Mouse (Mus musculus) cerebellum, adult 11-12 months (tissue): ENCODE results near the gene Nol12.

Source experiments
- DNase-seq: peaks from one replicate; pipeline ENCODE4 v3.0.0; 2022

Nol12 gene

DNA sequence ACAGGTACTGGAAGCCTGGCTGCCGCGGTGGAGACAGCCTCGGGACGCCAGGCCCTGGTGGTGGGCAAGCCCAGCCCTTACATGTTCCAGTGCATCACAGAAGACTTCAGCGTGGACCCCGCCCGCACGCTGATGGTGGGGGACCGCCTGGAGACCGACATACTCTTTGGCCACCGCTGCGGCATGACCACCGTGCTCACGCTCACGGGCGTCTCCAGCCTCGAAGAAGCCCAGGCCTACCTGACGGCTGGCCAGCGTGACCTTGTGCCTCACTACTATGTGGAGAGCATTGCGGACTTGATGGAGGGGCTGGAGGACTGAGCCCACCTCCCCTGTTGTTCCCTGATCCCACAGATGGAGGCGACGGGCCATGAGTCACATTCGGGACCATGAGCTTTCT is 16.6 kb upstream of the Nol12 start:
- peak; percentile 60 for DNase-seq

DNA sequence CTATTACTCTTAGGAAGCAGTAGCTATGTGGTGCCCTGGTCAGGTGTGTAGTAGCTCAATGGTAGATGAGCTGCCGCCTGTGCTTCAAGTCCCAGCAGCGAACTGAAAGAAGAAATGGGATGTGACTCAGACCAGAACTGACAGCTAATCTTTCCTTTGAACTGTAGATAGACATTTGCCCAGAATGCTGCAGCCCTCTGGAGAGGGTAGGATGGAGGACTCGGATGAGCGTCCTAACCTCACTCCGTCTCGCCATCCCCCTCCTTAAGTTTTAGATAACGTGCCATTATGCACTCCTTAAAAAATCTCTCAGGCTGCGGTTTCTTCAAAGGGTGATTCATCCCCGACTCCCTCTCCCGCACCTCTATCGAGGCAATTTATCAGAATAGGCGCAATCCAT is 14.8 kb upstream of the Nol12 start:
- DNase-seq, result no peak

DNA sequence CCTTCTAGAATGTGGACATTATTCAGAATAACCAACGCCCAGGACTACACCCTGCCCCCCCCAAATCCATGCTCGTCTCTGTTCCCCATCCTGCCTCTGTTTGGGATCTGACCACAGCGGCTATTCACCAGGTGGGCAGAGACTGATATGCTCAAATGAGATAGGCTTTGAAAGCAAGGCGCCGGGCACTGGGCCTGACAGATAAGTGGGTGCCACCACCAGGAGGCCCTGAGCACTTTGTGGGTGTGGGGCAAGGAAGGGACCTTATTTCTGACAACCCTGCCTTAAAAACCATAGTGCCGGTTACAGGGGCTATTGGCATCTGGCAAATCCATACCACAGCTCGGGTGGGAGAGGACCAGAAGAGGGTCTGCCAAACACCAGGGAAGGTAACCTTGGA is 12.0 kb upstream of the Nol12 start:
- DNase-seq, result no peak

DNA sequence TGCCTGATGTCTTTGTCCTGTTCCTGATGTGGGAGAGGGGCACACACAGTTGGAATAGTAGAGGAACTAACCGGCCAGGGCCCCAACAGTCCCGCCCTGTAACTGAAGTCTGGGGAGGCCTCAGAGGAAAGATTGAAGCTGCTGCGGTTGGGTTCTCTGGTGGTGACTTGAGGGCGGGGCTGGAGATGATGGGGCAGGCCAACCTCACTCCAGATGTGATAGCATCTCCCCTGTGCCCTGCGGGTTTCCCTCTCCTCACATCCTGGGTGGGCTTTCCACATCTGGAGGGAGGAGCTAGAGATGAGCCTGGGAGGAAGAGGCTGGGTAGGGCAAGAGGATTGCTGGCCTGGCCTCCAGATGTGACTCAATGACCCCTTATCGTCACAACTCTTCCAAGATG is 11.1 kb upstream of the Nol12 start:
- peak; percentile 35 for DNase-seq

DNA sequence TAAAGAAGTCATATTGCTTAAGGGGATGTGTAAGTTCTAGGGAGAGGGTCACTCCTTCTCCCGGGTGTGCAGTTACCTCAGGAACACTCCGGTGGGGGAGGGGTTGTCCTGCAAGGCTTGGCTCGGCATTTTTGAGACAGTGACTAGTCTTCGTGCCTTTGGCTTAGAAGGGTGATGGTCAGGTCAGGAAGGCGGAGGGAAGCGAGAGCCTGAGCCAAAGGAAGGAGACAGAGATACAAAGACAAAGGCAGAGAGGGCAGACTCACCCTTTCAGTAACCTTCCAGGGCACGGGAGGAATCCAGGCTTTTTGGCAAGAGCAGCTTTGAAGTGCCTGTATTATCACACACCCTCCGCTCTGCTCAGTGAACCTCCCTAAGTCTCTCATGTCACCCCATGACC is 9.6 kb upstream of the Nol12 start:
- no peak for DNase-seq

DNA sequence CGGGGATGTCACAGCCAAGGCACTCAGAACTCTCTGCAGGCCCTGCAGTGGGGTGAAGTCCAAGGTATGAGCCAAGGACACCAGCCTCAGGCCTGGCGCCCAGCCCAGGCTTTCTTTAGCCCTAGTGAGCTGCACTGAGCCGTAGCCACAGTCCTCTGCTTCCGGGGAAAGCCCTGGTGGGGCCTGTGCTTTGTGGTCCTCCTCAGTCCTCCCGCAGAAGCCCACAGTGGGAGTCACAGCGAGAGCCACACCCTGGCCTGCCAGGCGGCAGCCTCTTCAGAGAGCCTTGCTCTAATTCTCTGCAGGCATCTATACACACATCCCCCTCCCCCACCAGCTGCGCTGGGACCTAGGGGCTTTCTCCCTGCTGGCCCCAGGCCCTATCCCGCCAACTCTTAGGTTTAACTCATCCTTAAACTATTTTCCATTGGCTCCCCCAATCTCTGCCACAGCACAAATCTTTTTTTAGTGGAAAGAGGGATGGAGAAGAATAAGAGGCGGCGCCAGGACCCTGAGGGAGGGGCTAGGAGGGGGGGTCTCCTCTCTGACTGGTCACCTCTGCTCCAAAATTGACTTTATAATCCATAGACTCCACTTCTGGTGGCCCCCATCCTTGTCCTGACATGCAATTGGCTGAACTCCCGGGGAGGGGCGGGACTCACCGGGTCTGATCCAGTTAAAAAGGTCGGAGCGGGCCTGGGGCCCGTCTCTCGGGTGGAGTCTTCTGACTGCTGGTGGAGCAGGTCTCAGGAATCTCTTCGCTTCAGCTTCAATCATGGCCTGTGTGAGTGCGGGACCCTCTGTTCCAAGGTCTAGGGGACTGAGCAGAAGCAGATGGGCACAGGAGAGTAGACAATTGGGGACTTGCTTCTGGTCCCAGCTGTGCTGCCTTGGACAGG is 8.5 kb upstream of the Nol12 start, which contains the start of gene Lgals1:
TSS of gene Lgals1 (plus strand) at position 705 of the 899 bp plus-strand sequence.
- DNase-seq, result peak; percentile 85

DNA sequence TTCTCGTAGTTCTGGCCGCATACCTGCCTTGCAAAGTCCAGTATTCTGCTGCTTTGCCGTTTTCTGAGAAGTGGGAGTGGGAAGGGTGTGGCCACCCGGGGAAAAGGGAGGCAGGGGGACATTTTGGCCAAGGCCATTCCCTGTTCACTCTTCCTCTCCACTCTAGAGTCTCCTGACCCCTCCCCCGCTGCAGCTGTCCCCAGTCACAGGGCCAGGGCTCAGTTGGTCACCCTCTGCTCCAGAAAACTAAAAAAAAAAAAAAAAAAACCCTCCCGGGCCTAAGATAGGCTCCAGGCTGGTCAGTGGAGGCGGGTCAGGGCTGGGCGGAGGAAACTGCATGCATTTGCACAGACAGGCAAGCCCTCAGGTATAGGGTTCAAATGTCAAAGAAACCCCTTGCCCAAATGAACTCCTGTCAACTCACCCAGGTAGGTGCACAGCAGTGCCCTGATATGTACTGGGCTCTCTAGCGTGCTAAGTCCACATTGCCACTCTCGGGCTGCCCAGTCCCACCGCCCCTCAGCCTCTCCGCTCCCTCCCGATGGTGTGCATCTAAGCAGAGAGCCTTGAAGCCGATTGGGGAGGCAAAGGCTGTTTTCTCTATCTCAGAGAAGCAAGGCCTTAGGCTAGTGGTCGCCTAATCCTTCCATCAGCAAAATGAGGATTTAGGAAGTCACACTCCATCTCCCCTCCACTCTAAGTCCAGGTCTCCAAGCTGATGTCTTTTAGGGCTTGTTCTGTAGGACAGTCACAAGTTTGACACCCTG is 7.5 kb upstream of the Nol12 start:
- DNase-seq, result peak; percentile 63

DNA sequence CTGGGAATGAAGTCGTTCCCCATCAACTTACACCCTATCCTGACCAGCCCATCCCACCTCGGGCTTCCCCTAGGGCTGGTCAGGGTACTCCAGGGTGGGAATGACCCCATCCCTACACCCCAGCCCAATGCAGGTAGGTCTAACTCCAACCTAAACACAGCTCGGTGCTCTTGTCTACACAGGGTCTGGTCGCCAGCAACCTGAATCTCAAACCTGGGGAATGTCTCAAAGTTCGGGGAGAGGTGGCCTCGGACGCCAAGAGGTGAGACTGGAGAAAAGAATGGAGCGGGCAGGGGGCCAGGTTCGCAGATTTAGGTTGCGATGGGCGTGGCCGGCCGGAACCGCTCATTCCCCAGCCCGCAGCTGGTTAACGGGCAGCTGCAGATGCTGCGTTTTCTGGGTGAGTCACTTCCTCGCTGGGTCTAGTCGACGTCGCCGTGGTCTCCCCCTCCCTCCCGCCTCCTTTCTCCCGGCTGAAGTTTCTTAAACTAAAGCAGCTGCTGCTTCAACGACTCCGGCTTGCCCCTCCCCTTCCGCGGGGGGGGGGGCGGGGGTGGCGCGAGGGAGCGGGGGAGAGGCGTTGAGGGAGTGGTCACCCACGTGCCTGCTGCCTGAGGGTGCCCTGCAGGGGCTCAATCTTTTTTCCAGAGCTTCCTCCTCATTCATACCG is 6.8 kb upstream of the Nol12 start:
- peak; percentile 49 for DNase-seq

DNA sequence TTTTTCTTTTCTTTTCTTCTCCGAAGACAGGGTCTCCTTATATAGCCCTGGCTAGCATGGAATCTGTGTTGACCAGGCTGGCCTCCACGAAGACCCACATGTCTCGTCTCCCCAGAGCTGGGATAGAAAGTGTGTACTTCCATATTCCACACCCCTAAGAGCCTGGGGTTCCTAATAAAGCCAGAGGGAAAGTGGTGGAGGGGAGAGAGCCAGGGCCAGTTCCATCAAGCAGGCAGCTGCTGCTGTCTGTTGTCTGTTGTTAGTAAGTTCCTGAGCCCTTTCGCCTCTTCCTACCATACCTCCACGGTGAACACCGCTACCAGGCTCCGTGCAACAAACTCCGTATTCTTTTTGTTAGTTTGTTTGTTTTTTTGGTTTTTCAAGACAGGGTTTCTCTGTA is 6.2 kb upstream of the Nol12 start:
- no peak for DNase-seq

DNA sequence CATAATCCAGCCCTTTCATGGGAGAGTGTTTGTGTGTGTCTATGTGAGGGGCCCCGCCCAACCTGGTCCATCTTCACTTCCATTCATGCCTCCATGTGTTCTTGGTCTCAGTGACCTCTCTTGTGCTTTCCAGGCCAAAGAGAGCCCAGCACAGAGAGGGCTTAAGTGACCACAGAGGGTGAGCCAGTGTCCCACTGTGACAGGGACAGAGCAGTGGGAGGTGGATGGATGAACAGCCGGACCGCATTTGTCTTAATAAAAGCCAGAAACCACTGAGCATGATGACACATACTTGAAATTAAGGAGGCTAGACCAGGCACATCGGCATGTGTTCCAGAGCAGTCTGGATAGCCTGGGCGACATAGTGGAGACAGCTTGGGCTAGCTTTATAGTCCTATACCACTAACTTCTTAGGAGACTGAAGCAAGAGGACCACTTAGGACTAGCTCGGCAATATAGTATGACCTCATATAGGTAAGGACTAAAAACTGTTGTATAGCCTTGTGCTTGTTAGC is 4.5 kb upstream of the Nol12 start:
- DNase-seq, result no peak

DNA sequence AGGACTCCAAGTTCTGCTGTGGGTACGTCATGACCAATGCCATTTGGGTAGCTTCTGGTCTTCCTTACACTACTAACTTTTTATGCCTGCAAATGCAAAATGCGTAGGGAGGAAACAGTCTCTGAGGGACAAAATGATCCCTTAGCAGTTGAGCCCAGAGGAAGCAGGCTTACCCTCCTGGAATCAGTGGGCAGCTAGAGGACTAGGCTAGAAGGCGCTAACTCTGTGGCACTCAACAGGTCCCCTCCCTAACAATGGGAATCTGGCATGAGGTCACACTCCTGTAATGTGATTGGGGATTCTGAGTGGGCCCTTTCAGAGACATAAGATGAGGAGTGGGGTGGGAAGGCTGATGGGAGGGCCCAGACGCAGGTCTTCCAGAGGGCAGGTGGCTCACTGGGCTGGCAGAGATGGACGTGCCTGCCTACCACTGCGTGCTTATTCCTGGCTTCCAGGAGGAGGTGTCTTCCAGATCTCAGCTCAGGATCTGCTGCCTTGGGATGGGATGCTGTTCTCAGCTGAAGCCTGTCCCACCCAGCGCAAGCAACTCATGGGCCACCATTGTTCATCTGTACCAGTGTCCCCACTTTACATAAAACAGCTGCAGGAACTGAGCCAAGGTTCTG is 3.8 kb upstream of the Nol12 start:
- no peak for DNase-seq

DNA sequence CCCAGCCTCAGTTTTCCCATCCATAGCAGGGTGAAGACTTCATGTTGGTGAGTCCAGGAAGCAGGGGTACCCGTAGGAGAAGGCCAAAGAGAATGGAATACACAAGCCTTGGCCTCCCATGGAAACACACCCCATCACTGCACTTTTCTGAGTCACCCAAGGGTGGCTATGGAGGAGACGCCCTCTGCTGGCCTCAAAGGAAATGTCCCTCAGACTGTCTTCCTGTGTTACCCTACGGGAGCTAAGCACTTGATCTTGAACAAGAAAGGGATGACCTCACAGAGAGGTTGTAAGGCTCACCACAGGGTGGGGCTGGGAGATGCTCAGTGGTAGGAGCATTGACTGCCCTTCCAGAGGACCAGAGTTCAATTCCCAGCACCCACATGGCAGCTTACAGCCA is 3.2 kb upstream of the Nol12 start:
- DNase-seq, result peak; percentile 52

DNA sequence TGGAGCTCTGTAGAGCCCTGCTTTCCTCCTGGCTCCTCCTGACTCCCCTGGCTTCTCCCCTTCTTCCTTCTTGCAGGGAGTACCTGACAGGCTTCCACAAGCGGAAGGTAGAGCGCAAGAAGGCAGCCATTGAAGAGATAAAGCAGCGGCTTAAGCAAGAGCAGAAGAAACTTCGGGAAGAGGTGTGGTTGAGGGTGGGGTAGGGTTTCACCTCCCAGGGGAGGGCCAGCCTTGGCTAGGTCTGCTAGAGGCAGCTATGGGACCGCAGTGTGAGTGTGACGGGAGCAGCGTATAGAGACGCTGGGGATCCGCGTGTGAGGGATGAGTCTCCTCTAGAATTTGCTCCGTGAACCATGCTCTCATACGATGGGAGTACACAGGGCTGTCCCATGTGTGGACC is 1.7 kb downstream of the Nol12 start:
- DNase-seq, result no peak

DNA sequence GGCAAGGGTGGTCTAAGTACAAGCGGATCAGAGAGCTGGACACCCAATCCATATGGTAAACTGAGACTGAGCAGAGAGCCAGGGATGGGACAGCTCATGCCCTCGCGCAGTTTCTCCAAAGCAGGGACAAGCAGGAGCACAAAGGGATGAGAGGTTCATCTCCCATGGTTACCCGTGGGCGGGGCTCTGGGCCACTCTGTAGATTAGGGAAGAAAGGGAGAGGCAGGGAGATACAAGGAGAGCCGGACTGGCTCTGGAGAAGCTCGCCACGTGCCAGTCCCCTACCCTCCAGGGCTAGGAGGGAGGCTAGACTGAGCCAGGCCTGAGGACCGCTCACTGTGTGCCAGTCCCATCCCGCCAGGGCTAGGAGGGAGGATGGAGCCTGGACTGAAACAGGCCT is 2.6 kb downstream of the Nol12 start:
- no peak for DNase-seq

DNA sequence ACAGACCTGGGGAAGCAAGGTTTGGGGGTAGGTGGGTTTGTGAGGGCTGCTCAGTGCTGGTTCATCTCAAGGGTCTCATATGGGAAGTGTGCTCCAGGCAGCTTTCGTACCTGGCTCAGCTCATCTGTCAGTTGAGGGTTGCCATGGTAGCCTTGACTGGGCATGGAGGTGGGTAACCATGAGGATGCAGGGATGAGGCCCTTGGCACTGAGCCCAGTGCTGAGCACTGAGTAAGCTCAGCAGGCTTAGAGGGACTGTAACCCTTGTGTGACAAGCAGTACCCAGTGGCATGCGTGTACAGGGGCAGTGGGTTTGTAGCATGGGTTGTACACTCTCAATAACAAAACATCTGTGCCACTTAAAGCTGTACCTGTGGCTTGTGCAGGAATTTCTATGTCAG is 3.2 kb downstream of the Nol12 start:
- DNase-seq, result peak; percentile 37

DNA sequence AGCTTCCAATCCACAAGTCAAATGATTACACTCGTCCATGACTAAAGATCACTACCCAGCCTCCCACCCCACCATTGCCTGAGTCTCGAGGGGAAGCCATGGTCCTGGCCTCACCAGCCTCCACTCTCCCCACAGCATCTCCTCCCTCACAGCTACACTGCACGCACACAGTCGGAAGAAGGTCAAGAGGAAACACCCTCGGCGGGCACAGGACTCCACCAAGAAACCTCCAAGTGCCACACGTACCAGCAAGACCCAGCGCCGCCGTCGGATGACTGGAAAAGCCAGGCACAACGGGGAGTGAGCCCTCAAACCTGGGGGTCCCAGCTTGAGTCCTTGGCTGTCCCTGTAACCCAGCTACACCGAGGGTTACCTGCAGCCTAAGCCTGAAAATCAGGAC is 5.6 kb downstream of the Nol12 start:
- DNase-seq, result no peak

DNA sequence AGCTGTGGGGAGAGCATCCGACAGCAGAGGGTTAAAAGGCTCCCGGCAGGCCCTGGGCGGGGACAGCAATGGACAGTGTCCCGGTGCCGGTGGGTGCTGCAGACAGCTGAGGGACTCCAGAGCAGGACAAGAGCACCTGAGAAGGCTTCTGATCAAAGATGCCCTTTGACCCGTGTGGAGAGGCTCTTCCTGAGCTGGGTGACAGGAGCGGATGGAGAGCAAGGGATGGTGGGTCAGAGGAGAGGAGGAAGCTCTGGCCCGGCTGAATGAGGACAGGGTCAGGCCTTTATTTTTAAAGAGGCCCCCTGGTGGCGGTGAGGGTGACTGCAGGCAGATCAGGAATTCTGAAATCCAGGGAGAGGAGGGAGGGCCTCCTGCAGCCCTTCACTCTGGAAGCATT is 7.9 kb downstream of the Nol12 start:
- peak; percentile 86 for DNase-seq

DNA sequence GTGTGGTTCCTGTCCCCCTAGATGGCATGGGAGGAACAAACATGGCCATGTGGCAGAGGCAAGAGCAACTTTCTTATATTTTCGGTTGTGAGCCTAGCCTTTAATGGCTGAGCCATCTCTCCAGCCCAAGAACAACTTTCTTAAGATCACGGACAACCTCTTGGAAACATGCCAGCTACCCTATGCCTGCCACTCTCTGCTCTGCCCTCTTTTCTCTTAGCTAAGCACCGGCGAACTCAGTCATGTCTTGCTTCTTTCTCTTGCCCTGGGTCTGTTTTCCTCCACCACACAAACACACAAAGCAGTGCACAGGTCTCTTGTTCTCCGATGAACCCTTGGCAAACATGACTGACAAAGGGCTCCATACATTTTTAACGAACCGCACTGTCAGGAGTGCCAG is 11.5 kb downstream of the Nol12 start:
- DNase-seq, result peak; percentile 43

DNA sequence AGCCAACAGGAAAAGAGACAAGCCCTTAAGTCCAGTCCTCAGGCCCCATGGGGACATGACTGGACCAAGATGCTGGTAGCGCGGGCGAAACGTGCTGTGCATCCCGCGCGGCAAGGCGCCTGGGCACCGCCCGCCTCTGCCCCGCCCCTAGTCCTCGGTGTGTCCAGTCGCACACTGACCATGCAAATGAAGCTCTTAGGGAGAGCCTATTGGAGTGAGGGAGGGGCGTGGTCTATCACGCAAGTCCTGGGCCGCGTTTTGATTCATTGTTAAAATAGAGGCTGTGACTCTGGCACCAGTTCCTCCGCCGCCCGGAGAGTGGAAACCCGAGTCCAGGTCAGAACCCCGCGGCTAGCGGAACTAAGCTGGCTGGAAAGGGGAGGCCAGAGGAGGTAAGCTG is 12.9 kb downstream of the Nol12 start, which contains the start of gene Triobp:
TSS of gene Triobp (plus strand) at position 68 of the 400 bp plus-strand sequence.
- DNase-seq, result peak; percentile 94

DNA sequence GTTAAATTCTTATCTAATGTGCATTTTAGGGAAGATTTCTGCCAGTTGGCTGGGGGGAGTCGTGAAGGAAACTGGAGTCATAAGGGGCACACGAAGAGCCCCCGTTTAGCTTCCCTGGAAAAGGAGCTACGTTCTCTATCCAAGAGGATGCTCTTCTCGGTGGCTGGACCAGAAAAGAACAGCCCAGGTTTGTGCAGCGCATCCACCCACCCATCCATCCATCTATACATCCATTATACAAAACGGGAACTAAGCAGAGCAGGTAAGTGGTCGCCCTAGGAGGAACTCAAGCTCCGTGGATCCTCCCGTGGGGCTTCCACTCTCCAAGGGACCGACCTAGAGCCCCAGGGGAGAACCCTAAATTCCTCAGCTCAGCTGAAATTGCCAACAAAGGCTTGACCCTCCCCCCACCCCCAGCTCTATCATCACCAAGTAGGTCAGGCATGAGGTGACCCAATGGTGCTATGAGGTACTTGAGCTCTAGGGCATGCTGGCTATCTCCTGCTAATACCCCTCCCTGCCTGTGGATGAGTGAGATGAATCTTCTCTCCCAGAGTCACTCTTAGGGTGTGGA is 13.5 kb downstream of the Nol12 start:
- no peak for DNase-seq

DNA sequence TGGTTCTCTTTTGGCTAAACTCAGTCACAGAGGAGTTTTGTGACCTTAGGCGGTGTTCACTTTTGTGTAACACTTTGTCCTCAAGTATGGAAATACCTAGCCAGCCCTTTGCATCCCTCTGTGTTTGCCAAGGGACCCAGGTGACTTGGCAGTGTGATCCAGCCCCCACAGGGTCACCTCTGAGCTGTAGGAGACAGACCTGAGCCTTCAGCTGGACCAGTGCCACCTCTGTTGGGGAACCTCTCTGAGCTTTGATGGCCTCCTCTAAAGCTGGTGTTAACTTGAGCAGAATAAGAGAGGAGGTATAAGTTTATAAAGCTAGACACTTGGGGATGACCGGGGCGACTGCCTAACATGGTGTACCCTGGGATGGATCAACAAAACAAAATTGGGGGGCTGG is 14.2 kb downstream of the Nol12 start:
- peak; percentile 66 for DNase-seq

DNA sequence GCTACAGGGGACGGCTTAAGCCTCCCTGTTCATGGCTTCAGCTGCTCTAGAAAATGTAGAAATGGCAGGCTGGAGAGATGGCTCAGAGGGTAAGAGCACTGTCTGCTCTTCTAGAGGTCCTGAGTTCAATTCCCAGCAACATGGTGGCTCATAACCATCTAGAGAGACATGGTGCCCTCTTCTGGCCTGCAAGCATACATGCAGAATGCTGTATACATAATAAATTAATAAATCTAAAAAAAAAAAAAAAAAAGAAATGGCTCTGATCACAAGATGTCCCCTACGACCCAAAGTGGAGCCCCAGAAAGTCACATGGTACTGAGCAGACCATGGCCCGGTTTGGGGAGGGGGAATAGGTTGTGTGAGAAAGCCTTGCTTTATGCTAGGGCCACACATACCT is 20.9 kb downstream of the Nol12 start:
- DNase-seq, result no peak
